Mouse (Mus musculus) hindbrain, embryonic 11.5 days (tissue): ENCODE results near the gene Rxra. TPM values are rescaled to one million over a fixed set of nuclear protein-coding genes. Genes with fewer than 3 reads are reported as not detected.
A peak's percentile ranks its signal among the peaks of the same experiment; 100 is the strongest.

Experiments used
- ATAC-seq: fragments of 200-750 bp; cut with Nextera tagmentation; 2 replicates; pipeline ENCODE4 v1.8.0; 2017; ENCODE audit warnings: mild to moderate bottlenecking, moderate TSS enrichment, moderate library complexity; ENCODE audit not compliant: low FRiP score
- DNase-seq: peaks from one replicate; pipeline ENCODE4 v3.0.0-alpha.2; 2015; ENCODE audit warnings: low spot score
- H3K27ac ChIP-seq: fragments of 300-500 bp; sonication (generic); 2 replicates; pipeline ENCODE4 v1.5.1; 2014; ENCODE audit warnings: mild to moderate bottlenecking, low read depth, low read length
- H3K27me3 ChIP-seq: fragments of 300-500 bp; sonication (generic); 2 replicates; pipeline ENCODE4 v1.6.1; 2014; ENCODE audit warnings: mild to moderate bottlenecking, low read length, moderate library complexity, mixed read lengths; ENCODE audit not compliant: control insufficient read depth, insufficient read depth
- H3K36me3 ChIP-seq: fragments of 300-500 bp; sonication (generic); 2 replicates; pipeline ENCODE4 v1.6.1; 2014; ENCODE audit warnings: mild to moderate bottlenecking, low read length, moderate library complexity, mixed read lengths; ENCODE audit not compliant: control insufficient read depth, insufficient read depth
- H3K4me1 ChIP-seq: fragments of 300-500 bp; sonication (generic); replicated peaks from 2 replicates; pipeline ENCODE4 v1.6.1; 2014; ENCODE audit warnings: low read length, mixed read lengths; ENCODE audit not compliant: control insufficient read depth, insufficient read depth
- H3K4me2 ChIP-seq: fragments of 300-500 bp; sonication (generic); replicated peaks from 2 replicates; pipeline ENCODE4 v1.6.1; 2014; ENCODE audit warnings: mild to moderate bottlenecking, low read depth, low read length
- H3K4me3 ChIP-seq: fragments of 300-500 bp; sonication (generic); 2 replicates; pipeline ENCODE4 v1.5.1; 2014; ENCODE audit warnings: low read depth, low read length
- H3K9ac ChIP-seq: fragments of 300-500 bp; sonication (generic); 2 replicates; pipeline ENCODE4 v1.6.1; 2014; ENCODE audit warnings: low read depth, low read length
- H3K9me3 ChIP-seq: fragments of 300-500 bp; sonication (generic); 2 replicates; pipeline ENCODE4 v1.6.1; 2016; ENCODE audit warnings: low read length; ENCODE audit not compliant: control insufficient read depth
- WGBS: fragments of 180-500 bp; shearing (Covaris S2); extraction: QIAGEN DNeasy Blood & Tissue Kit; methylation state at CpG from one replicate; pipeline ENCODE4 v1.1.7; 2014; 5-methylcytosine and 5-hydroxymethylcytosine counted together
- polyA plus RNA-seq: library from polyadenylated mRNA; unstranded; fragments of >200 nt; fragmentation: Nextera tagmentation; extraction: Ambion mirVana; gene quantifications from 2 replicates; pipeline ENCODE4 v1.2.1, GENCODE M21; 2014

Rxra gene
- polyA plus RNA-seq, 1 experiment from 2014 or later: 6.5 TPM

GRCm38 (mm10) chr2:27686335-27686734 lies 10.1 kb downstream of the Rxra start:
- Histone ChIP-seq H3K4me1 (peaks cover 15% of the 10 kb centered on the region), H3K27ac (no peak overlapping the region)
- WGBS: 93% methylated on average over 2 of the region's 2 CpGs

DNA sequence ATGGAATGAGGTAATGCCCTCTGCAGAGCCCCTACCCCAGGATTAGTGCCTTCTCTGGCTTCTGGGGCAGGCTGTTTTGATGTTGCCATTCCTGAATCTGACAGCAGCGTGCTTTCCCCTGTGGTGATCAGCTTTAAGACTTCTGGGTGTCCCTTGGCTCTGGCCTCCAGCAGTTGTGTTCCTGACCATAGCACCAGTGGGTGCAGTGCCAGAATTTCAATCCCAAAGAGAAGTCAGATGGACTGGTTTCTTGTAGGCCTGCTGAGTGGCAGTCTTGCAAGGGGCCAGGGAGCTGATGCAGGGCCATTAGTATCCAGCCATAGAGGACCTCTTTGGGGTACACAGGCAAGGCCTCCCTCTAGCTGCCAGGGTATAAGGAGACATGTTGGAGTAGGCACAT lies 10.8 kb downstream of the Rxra start:
- Histone ChIP-seq H3K27me3 (no peaks in the 10 kb centered on the region), H3K4me3 (no peak overlapping the region), H3K4me1 (peaks cover 9% of the 10 kb centered on the region), H3K4me2 (no peak overlapping the region), H3K9ac (no peak overlapping the region), H3K27ac (no peak overlapping the region), H3K9me3 (no peaks in the 10 kb centered on the region), H3K36me3 (no peaks in the 10 kb centered on the region)
- ATAC-seq: no peak
- 69% methylated on average over 1 of the region's 1 CpGs for WGBS
- no peak for DNase-seq

More at GRCm38 (mm10) chr2:27686335-27686734, 10.1 kb downstream of the Rxra start:
- H3K36me3 ChIP-seq: no peaks in the 10 kb centered on the region
- DNase-seq: no peak
- H3K4me2 ChIP-seq: no peak overlapping the region
- no peak overlapping the region for H3K4me3 ChIP-seq
- H3K9me3 ChIP-seq: no peaks in the 10 kb centered on the region
- H3K27me3 ChIP-seq: no peaks in the 10 kb centered on the region
- H3K9ac ChIP-seq: no peak overlapping the region
- ATAC-seq: no peak

GRCm38 (mm10) chr2:27687973-27688372 lies 11.7 kb downstream of the Rxra start:
- peaks cover 8% of the 10 kb centered on the region for H3K4me1 ChIP-seq
- DNase-seq: no peak
- no peaks in the 10 kb centered on the region for H3K27me3 ChIP-seq
- WGBS: 82% methylated on average over 5 of the region's 5 CpGs
- no peak for ATAC-seq
- H3K9me3 ChIP-seq: no peaks in the 10 kb centered on the region
- H3K36me3 ChIP-seq: no peaks in the 10 kb centered on the region
- H3K4me3 ChIP-seq: no peak overlapping the region
- no peak overlapping the region for H3K27ac ChIP-seq
- H3K9ac ChIP-seq: no peak overlapping the region
- H3K4me2 ChIP-seq: no peak overlapping the region

DNA sequence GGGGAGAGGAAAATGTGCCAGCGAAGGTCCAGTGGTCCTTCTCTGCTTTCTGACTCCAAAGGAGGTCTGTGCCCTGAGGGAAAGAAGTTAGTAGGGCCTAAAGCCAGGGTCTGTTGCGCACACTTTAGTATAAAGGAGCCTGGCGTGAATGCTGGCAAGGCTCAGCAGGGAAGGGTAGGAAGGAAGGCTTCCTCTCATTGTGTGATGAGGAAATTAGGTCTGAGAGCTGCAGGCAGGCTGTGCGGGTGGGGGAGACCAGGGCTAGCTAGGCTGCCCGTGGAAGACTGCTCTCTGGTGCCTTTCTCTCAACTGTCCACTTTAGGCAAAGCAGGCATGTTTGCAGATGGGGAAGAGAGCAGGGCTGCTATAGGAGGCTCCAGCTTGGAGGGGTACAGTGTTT lies 14.5 kb downstream of the Rxra start:
- Histone ChIP-seq H3K27ac (no peak overlapping the region; the same call in 1 of the 2 replicates), H3K4me1 (no peaks in the 10 kb centered on the region), H3K4me3 (no peak overlapping the region), H3K9ac (no peak overlapping the region), H3K36me3 (no peaks in the 10 kb centered on the region), H3K9me3 (no peaks in the 10 kb centered on the region), H3K4me2 (no peak overlapping the region), H3K27me3 (no peaks in the 10 kb centered on the region)
- 35% methylated on average over 5 of the region's 5 CpGs for WGBS
- DNase-seq: no peak
- ATAC-seq: no peak

DNA sequence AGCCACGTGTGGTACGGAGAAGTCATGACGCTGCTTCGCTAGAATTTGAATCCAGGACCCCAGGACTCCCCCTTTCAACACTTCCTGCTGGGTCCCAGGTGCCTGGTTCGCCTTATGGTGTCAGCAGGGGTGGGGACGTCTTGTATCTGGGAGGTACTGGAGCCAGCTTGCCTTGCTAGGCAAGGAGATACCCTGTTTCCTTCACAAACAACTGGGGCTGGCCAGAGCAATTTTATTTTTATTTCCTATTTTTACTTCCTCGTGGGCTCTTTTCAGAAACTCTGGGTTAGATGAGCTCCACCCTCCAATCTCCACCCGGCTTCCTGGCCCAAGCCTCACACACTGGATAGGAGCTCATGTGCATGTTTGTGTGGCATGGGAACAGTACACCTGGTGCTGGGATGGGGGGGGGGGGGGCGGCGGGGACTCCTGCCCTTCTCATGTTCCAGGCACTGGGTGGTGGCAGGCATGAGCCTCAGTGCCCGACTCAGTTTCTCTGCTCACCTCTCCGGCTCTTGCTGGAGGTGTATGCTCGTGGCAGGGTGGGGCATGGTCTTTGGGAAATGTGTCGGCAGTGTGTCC lies 15.0 kb downstream of the Rxra start:
- H3K9ac ChIP-seq: no peak overlapping the region
- H3K9me3 ChIP-seq: no peaks in the 10 kb centered on the region
- H3K4me2 ChIP-seq: no peak overlapping the region
- no peak overlapping the region for H3K4me3 ChIP-seq
- no peaks in the 10 kb centered on the region for H3K4me1 ChIP-seq
- H3K27ac ChIP-seq: no peak overlapping the region; the same call in 1 of the 2 replicates
- H3K27me3 ChIP-seq: no peaks in the 10 kb centered on the region
- no peak for ATAC-seq
- H3K36me3 ChIP-seq: no peaks in the 10 kb centered on the region
- no peak for DNase-seq
- 73% methylated on average over 14 of the region's 14 CpGs for WGBS

- Histone ChIP-seq H3K36me3 (no peaks in the 10 kb centered on the region), H3K27ac (no peak overlapping the region), H3K27me3 (no peaks in the 10 kb centered on the region), H3K9ac (no peak overlapping the region), H3K4me1 (no peaks in the 10 kb centered on the region), H3K4me3 (no peak overlapping the region), H3K9me3 (no peaks in the 10 kb centered on the region), H3K4me2 (no peak overlapping the region)
- DNase-seq (no peak), ATAC-seq (no peak)
- WGBS: 88% methylated on average over 3 of the region's 3 CpGs
These were observed 16.4 kb downstream of the Rxra start for GRCm38 (mm10) chr2:27692608-27693007.

- H3K36me3 ChIP-seq: no peaks in the 10 kb centered on the region
- H3K27me3 ChIP-seq: no peaks in the 10 kb centered on the region
- H3K4me2 ChIP-seq: no peak overlapping the region
- H3K27ac ChIP-seq: no peak overlapping the region
- peaks cover 4% of the 10 kb centered on the region; the same call in 1 of the 2 replicates for H3K4me1 ChIP-seq
- ATAC-seq (no peak), DNase-seq (no peak)
- WGBS: 90% methylated on average over 6 of the region's 6 CpGs
- H3K4me3 ChIP-seq: no peak overlapping the region
- no peak overlapping the region for H3K9ac ChIP-seq
- H3K9me3 ChIP-seq: no peaks in the 10 kb centered on the region
These were observed 17.4 kb downstream of the Rxra start for GRCm38 (mm10) chr2:27693684-27694083.

- ATAC-seq (peak; percentile 36), DNase-seq (no peak)
- Histone ChIP-seq H3K9me3 (no peaks in the 10 kb centered on the region), H3K9ac (peak overlapping the region; percentile 29), H3K27me3 (no peaks in the 10 kb centered on the region), H3K4me3 (no peak overlapping the region), H3K4me1 (peaks cover 25% of the 10 kb centered on the region), H3K36me3 (no peaks in the 10 kb centered on the region), H3K27ac (peak overlapping the region; percentile 63), H3K4me2 (peak overlapping the region; percentile 17)
- 8% methylated on average over 7 of the region's 7 CpGs for WGBS
These were observed 23.3 kb downstream of the Rxra start for GRCm38 (mm10) chr2:27699574-27699973.

DNA sequence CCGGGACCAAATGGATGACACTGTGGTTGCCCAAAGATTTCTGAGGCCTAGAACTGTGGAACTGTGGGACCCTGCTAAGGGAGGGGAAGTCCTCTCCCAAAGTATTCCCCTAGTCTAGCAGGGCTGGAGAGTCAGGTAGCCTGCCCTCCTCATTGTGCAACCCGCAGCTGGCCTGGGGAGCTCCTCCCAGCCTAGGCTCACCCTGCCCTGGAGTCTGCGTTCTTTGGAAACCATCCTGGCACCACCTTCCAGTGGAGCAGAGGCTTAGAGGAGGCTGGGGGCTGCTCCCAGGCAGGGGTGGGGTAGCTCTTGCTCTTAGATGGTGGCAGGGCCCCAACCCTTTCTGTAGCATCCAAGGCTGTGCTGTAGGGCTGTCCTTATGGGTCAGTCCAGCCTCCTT lies 26.0 kb downstream of the Rxra start:
- no peak for DNase-seq
- no peak for ATAC-seq
- Histone ChIP-seq H3K9ac (no peak overlapping the region), H3K27ac (no peak overlapping the region), H3K36me3 (no peaks in the 10 kb centered on the region), H3K4me1 (peaks cover 25% of the 10 kb centered on the region), H3K9me3 (no peaks in the 10 kb centered on the region), H3K4me2 (0 out of 2 replicates have a peak overlapping the region, but pooled peaks have one; percentile 3), H3K4me3 (no peak overlapping the region), H3K27me3 (no peaks in the 10 kb centered on the region)
- WGBS: 64% methylated on average over 3 of the region's 3 CpGs
